Mouse (Mus musculus) embryonic facial prominence, embryonic 15.5 days (tissue): ENCODE results near the gene Tuba1b. TPM values are rescaled to one million over a fixed set of nuclear protein-coding genes. Genes with fewer than 3 reads are reported as not detected.
"Not testable (repeated sequence)": the region's sequence is repeated elsewhere in the genome, so short reads cannot be mapped to it uniquely, and the experiment has no call there.

Experiments
- ATAC-seq: fragments of 200-750 bp; cut with Nextera tagmentation; 2 replicates; pipeline ENCODE4 v1.8.0; 2017; ENCODE audit warnings: low read depth, moderate TSS enrichment; ENCODE audit not compliant: insufficient number of reproducible peaks, low FRiP score, low TSS enrichment
- H3K27ac ChIP-seq: fragments of 300-500 bp; sonication (generic); replicated peaks from 2 replicates; pipeline ENCODE4 v1.5.1; 2015; ENCODE audit warnings: mild to moderate bottlenecking, inconsistent platforms
- H3K27me3 ChIP-seq: fragments of 300-500 bp; sonication (generic); 2 replicates; pipeline ENCODE4 v1.6.1; 2015; ENCODE audit warnings: inconsistent platforms
- H3K36me3 ChIP-seq: fragments of 300-500 bp; sonication (generic); 2 replicates; pipeline ENCODE4 v1.6.1; 2015; ENCODE audit warnings: mild to moderate bottlenecking, inconsistent platforms
- H3K4me1 ChIP-seq: fragments of 300-500 bp; sonication (generic); 2 replicates; pipeline ENCODE4 v1.6.1; 2015; ENCODE audit warnings: inconsistent platforms
- H3K4me2 ChIP-seq: fragments of 300-500 bp; sonication (generic); replicated peaks from 2 replicates; pipeline ENCODE4 v1.6.1; 2015; ENCODE audit warnings: mild to moderate bottlenecking, inconsistent platforms
- H3K4me3 ChIP-seq: fragments of 300-500 bp; sonication (generic); replicated peaks from 2 replicates; pipeline ENCODE4 v1.5.1; 2015; ENCODE audit warnings: mild to moderate bottlenecking, inconsistent platforms
- H3K9ac ChIP-seq: fragments of 300-500 bp; sonication (generic); 2 replicates; pipeline ENCODE4 v1.6.1; 2015; ENCODE audit warnings: inconsistent platforms
- H3K9me3 ChIP-seq: fragments of 300-500 bp; sonication (generic); replicated peaks from 2 replicates; pipeline ENCODE4 v1.6.1; 2016; ENCODE audit warnings: inconsistent platforms
- WGBS: fragments of 180-500 bp; shearing (Covaris S2); methylation state at CpG from one replicate; pipeline ENCODE4 v1.1.7; 2015; 5-methylcytosine and 5-hydroxymethylcytosine counted together
- polyA plus RNA-seq: library from polyadenylated mRNA; unstranded; fragments of >200 nt; fragmentation: Nextera tagmentation; extraction: Ambion mirVana; gene quantifications from 2 replicates; pipeline ENCODE4 v1.2.1, GENCODE M21; 2015

The Tuba1b gene
- polyA plus RNA-seq, 1 experiment from 2014 or later = 1,514 TPM

DNA sequence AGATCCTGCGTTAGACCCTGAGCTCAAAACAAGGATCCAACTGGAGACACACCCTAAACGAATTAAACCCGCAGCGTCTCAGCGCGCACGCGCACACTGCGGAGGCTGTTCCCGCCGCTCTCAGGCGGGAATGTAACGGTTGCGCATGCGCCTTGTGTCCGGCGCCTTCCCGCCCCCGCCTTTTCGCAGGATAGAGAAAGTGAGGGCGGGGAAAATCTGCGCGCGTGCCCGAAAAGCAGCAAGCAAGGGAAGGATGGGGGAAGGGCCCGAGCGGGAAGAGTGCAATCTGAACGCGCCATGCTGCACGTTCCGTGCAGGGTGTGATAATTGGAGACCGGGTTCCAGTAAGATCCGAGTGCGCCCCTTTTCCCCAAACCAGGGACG is 540 bp downstream of the Tuba1b start:
- Histone ChIP-seq H3K9ac (peak overlapping the region; percentile 90), H3K36me3 (peaks cover 14% of the 10 kb centered on the region; the same call in 1 of the 2 replicates), H3K9me3 (no peaks in the 10 kb centered on the region), H3K4me2 (peak overlapping the region; percentile 90), H3K4me1 (peaks cover 23% of the 10 kb centered on the region), H3K27me3 (no peaks in the 10 kb centered on the region), H3K27ac (peak overlapping the region; percentile 100), H3K4me3 (peak overlapping the region; percentile 84)
- peak; percentile 82 for ATAC-seq
- WGBS = under 1% methylated on average over 35 of the region's 35 CpGs

DNA sequence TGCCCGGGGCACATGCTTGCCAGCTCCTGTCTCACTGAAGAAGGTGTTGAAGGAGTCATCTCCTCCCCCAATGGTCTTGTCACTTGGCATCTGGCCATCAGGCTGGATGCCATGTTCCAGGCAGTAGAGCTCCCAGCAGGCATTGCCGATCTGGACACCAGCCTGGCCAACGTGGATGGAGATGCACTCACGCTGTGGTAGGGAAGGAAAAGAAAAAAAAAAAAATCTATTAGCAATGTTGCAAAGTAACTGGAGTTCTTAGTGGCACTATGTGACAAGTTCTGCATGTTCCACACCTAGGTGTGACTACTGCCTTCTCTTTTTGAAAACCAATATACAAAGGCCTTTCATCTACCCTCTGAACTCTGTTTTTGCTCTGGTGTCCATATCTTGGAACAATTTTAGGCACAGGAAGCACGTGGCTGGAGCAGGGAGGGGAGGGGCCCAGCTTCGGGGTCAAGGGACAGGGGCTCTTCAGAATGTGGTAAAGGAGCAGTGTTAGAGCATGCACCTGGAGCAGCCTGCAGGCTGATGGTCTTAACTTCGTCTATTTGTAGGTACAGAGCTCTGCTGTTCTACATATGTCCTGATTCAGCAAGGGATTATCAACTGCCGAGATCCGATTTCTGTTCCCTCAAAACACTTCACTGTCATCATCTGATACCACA is 1.2 kb downstream of the Tuba1b start:
- peak overlapping the region; percentile 84 for H3K4me3 ChIP-seq
- not testable (repeated sequence) for ATAC-seq
- WGBS = 6% methylated on average over 8 of the region's 9 CpGs

DNA sequence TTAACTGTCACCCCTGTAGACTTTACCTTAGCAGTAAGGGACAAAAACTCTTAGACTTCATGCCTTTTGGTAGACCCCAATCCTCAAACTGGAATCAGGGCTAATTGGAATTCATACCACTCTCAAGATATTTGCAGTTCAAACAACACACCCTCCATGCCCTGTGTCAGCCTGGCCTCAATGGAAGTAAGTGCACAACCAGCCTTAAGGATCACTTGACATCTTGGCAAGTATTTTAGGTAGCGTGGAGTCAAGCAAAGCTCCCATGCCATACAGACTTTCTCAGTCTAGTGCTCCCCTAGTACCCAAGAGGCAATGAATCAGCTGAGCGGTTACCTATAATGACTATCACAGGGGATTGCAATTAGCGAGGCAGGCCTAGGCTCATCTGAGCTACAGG is 3.4 kb downstream of the Tuba1b start:
- Histone ChIP-seq H3K9ac (no peak overlapping the region), H3K27ac (0 out of 2 replicates have a peak overlapping the region, but pooled peaks have one; percentile 39), H3K27me3 (no peaks in the 10 kb centered on the region), H3K36me3 (peaks cover 14% of the 10 kb centered on the region; the same call in 1 of the 2 replicates), H3K9me3 (no peaks in the 10 kb centered on the region), H3K4me1 (peaks cover 27% of the 10 kb centered on the region), H3K4me3 (no peak overlapping the region), H3K4me2 (no peak overlapping the region)
- 69% methylated on average over 3 of the region's 3 CpGs for WGBS
- no peak for ATAC-seq

More for the DNA sequence above, 1.2 kb downstream of the Tuba1b start:
- H3K9me3 ChIP-seq, H3K27me3 ChIP-seq: not testable (repeated sequence)
- peak overlapping the region; percentile 90 for H3K9ac ChIP-seq
- peak overlapping the region; percentile 100 for H3K27ac ChIP-seq
- H3K36me3 ChIP-seq = peaks cover 14% of the 10 kb centered on the region; the same call in 1 of the 2 replicates
- peak overlapping the region; percentile 90 for H3K4me2 ChIP-seq
- H3K4me1 ChIP-seq = peaks cover 27% of the 10 kb centered on the region

DNA sequence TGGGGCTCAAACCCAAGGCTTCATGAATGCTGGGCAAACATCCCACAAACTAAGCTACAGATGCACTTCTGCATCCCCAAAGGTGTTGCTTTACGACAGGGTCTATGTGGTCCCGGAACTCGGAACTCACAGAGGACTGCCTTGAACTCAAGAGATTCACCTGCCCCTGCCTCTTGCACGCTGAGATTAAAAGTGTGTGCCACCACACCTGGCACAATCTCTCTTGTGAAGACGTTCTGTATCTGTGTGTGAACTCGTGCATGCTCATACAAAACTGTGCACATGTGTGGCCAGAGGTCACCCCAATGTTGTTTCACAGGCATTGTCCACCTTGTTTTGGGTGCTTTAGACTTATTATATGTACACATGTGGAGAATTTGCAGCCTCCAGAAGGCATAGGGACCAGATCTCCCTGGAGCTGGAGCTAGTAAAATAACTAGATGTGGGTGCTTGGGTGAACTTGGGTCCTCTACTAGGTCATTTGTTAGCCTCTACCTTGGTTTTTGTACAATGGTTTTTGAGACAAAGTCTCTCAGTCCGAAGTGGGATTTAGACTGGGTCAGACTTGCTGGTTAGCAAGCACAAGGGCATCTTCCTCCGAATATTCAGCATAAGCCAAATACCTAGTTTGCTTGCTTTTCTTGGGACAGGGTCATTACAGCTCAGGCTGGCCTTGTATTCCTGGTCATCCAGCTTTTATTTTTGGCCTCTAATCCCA is 4.2 kb downstream of the Tuba1b start:
- no peak overlapping the region for H3K4me2 ChIP-seq
- H3K4me3 ChIP-seq = no peak overlapping the region
- no peaks in the 10 kb centered on the region for H3K9me3 ChIP-seq
- WGBS = 45% methylated on average over 8 of the region's 8 CpGs
- no peaks in the 10 kb centered on the region for H3K27me3 ChIP-seq
- no peak overlapping the region for H3K27ac ChIP-seq
- H3K36me3 ChIP-seq = peaks cover 14% of the 10 kb centered on the region; the same call in 1 of the 2 replicates
- no peak for ATAC-seq
- H3K4me1 ChIP-seq = peaks cover 19% of the 10 kb centered on the region
- no peak overlapping the region for H3K9ac ChIP-seq

DNA sequence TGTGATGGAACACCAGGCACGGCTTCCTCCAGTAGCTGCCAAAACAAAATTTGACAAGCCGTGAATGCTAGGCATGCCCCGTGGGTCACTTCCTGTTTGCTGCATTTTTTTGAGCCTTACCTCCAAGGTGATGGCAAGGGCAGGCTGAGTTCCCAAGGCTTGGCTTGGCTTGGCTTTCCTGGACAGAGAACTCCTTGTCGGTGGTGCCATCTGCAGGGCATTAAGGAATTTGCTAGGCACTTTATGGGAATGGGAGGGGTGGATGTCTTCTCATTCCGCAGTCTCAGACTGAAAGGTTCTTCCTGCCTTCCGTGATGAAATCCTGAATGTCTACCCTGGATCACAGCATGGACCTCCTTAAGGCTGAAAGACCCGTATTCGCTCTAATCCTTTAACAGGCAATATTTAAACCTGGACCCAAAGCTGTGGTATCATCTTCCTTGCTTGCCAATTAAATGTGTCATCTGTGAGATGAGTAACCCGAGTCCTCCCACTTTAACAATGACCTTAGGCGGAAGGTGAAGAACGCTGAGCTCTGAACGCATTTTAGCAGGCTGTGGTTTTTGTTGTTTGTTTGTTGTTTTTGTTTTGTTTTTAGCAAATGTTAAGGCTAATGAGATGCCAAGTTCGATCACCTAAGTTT is 5.6 kb downstream of the Tuba1b start:
- no peaks in the 10 kb centered on the region for H3K9me3 ChIP-seq
- peak overlapping the region; percentile 55; the same call in 1 of the 2 replicates for H3K27ac ChIP-seq
- peaks cover 18% of the 10 kb centered on the region for H3K4me1 ChIP-seq
- no peak for ATAC-seq
- no peak overlapping the region for H3K9ac ChIP-seq
- H3K4me3 ChIP-seq = no peak overlapping the region
- H3K36me3 ChIP-seq = peaks cover 14% of the 10 kb centered on the region; the same call in 1 of the 2 replicates
- H3K27me3 ChIP-seq = no peaks in the 10 kb centered on the region
- no peak overlapping the region for H3K4me2 ChIP-seq
- WGBS = 9% methylated on average over 13 of the region's 13 CpGs

DNA sequence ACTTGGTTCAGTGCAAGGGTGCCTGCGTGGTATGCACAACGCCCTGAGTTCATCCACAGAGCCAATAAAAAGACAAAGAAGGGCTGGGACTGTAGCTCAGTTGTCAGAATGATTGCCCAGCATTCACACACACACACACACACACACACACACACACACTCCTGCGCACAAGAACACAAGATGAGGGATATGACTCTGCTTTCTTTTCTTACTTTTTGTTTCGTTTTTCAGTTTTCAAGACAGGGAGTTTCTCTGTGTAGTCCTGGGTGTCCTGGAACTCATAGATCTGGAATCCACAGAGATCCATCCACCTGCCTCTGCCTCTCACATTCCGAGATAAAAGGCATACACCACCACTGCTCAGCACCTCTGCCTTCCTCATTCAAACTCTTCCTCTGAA is 6.8 kb downstream of the Tuba1b start:
- Histone ChIP-seq H3K4me2 (no peak overlapping the region), H3K27ac (no peak overlapping the region), H3K4me3 (no peak overlapping the region), H3K9me3 (no peaks in the 10 kb centered on the region), H3K4me1 (peaks cover 13% of the 10 kb centered on the region), H3K9ac (no peak overlapping the region), H3K36me3 (peaks cover 14% of the 10 kb centered on the region; the same call in 1 of the 2 replicates), H3K27me3 (no peaks in the 10 kb centered on the region)
- no peak for ATAC-seq
- 77% methylated on average over 5 of the region's 5 CpGs for WGBS

DNA sequence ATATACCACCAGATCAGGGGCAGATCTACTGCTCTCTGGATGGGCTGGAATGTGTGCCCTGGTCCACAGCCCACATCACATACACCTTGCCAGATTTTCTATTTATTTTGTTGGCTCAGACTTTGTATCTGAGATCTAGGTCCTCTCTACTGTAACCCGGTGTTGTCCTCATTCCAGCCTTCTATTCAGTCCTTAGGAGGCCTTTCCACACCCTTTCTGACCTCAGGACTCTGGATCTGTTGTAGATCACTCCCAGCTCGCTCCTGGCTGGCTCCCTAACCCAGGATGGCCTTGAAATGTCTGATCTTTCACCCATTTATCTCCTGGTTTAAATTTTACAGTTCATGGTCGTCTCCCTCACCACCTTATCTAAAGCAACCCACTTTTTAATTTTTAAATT is 9.7 kb downstream of the Tuba1b start:
- ATAC-seq = no peak

DNA sequence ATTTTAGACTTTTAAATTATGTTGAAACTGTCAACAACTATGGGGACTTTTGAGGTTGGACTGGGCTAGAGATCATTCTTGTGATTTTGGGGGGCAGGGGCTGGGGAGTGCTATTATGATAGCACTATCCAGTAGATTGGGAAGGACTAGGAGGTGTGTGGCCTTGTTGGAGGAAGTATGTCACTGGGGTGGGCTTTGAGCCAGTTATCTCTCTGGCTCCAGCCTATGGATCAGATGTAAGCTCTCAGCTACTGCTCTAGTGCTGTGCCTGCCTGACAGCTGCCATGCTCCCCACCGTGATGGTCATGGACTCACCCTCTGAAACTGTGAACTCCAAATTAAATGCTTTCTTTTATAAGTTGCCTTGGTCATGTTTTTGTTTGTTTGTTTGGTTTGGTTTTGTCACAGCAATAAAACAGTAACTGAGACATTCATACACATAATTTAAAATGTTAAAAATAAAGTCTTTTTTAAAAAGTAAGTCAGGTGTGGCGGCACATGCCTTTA is 11.3 kb downstream of the Tuba1b start:
- peaks cover 7% of the 10 kb centered on the region; the same call in 1 of the 2 replicates for H3K4me1 ChIP-seq
- H3K9ac ChIP-seq = no peak overlapping the region
- H3K4me3 ChIP-seq = no peak overlapping the region
- no peak overlapping the region for H3K27ac ChIP-seq
- 87% methylated on average over 2 of the region's 2 CpGs for WGBS
- H3K36me3 ChIP-seq = no peaks in the 10 kb centered on the region
- H3K9me3 ChIP-seq = no peaks in the 10 kb centered on the region
- no peak for ATAC-seq
- no peak overlapping the region for H3K4me2 ChIP-seq
- H3K27me3 ChIP-seq = no peaks in the 10 kb centered on the region

More for the DNA sequence above, 9.7 kb downstream of the Tuba1b start:
- Histone ChIP-seq H3K27ac (no peak overlapping the region), H3K9me3 (no peaks in the 10 kb centered on the region), H3K36me3 (no peaks in the 10 kb centered on the region), H3K4me2 (no peak overlapping the region), H3K27me3 (no peaks in the 10 kb centered on the region), H3K4me3 (no peak overlapping the region), H3K4me1 (peaks cover 9% of the 10 kb centered on the region), H3K9ac (no peak overlapping the region)
- 86% methylated on average over 3 of the region's 3 CpGs for WGBS

DNA sequence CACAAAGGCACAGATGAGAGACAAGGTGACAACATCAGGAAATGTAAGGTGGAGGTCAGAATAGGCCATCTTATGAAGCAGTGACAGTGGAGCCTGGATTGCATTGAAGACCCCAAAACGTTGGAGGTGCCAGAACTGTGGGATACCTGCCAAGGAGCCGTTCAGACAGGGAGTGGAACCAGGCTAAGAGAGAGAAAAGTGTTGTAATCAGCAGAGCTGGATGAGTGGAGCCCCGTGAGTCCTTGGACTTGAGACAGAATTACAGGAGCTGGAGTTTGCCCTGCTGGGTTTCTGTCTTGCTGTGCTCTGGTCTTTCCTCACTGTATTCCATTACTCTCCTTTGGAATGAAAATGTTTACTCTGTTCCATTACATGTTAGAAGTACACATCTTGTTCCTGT is 11.8 kb downstream of the Tuba1b start:
- Histone ChIP-seq H3K4me2 (no peak overlapping the region), H3K27ac (no peak overlapping the region), H3K27me3 (no peaks in the 10 kb centered on the region), H3K9me3 (no peaks in the 10 kb centered on the region), H3K36me3 (no peaks in the 10 kb centered on the region), H3K4me1 (peaks cover 7% of the 10 kb centered on the region; the same call in 1 of the 2 replicates), H3K9ac (no peak overlapping the region), H3K4me3 (no peak overlapping the region)
- 54% methylated on average over 3 of the region's 3 CpGs for WGBS
- no peak for ATAC-seq

DNA sequence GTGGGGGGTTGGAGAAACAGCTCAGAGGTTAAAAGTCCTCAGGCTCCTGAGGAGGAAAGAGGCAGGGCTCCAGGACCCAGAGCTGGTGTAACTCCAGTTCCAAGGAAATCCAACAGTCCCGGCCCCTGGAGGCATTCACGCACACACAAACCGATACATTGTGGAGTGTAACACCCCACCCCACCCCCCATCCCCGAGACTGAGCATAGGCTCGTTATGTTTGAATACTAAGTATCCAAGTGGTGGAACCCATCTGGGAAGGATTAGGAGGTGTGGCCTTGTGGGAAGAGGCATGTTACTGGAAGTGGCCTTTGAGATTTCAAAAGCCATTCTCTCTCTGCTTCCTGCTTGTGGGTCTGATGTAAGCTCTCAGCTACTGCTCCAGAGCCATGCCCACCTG is 12.9 kb downstream of the Tuba1b start:
- H3K9me3 ChIP-seq = no peaks in the 10 kb centered on the region
- H3K4me1 ChIP-seq = peaks cover 13% of the 10 kb centered on the region
- no peaks in the 10 kb centered on the region for H3K27me3 ChIP-seq
- 67% methylated on average over 5 of the region's 5 CpGs for WGBS
- H3K9ac ChIP-seq = no peak overlapping the region
- H3K4me2 ChIP-seq = no peak overlapping the region
- H3K36me3 ChIP-seq = no peaks in the 10 kb centered on the region
- no peak overlapping the region for H3K27ac ChIP-seq
- no peak for ATAC-seq
- no peak overlapping the region for H3K4me3 ChIP-seq

DNA sequence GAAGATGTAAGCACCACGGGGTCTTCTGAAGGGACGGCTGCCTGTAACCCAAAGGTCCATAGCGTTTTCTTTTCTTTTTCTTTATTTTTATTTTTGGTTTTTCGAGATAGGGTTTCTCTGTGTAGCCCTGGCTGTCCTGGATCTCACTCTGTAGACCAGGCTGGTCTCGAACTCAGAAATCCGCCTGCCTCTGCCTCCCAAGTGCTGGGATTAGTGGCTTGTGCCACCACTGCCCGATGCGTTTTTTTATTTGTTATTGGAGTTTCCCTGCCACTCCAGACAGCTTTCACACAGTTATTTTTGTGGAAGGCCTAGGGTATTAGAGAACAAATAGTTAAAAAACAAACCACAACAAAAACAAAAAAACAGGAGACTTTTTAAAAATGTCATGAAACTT is 15.9 kb downstream of the Tuba1b start:
- WGBS = 25% methylated on average over 8 of the region's 8 CpGs
- not testable (repeated sequence) for H3K27me3 ChIP-seq, H3K9me3 ChIP-seq, ATAC-seq, H3K36me3 ChIP-seq
- Histone ChIP-seq H3K9ac (peak overlapping the region; percentile 39), H3K4me2 (peak overlapping the region; percentile 74), H3K4me1 (peaks cover 26% of the 10 kb centered on the region), H3K27ac (peak overlapping the region; percentile 86), H3K4me3 (peak overlapping the region; percentile 89)
